Mouse (Mus musculus): ENCODE data around the gene Cep164. TPM values are rescaled to one million over a fixed set of nuclear protein-coding genes. Genes with fewer than 3 reads are reported as not detected.

Gene Cep164
- polyA plus RNA-seq, 1 experiment from 2014 or later: 19.8 TPM

DNA sequence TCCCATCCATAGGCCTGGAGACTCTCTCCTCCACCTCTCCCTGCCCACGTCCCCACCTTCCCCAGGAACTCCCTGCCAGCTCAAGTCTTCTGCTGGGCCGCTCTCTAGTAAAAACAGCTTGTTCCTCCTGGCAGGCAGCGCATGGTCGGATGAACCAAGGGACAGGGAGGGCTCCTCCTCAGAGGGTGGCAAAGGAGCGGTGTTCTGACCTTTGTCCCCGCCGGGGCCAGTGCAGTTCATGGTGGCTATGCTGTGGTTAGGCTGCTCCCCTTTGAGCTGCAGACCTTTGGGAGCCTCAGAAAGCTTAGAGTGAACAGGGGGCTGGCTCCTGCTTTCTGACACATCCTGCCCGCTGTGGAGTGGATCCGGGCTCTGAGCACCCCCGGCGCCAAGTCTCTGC lies 21.6 kb downstream of the Cep164 start:
- Histone ChIP-seq H3K4me2 (no peak overlapping the region), H3K4me1 (ENCODE audit: control insufficient read depth, insufficient read depth, low read length) (no peaks in the 10 kb centered on the region), H3K9me3 (replicated peaks; ENCODE audit: control insufficient read depth, low read length) (no peaks in the 10 kb centered on the region), H3K27me3 (ENCODE audit: control insufficient read depth, insufficient read depth, low read length) (no peaks in the 10 kb centered on the region), H3K27ac (ENCODE audit: low read depth, low read length) (no peak overlapping the region), H3K9ac (ENCODE audit: low read depth, low read length) (no peak overlapping the region), H3K4me3 (ENCODE audit: low read depth, low read length) (no peak overlapping the region), H3K36me3 (ENCODE audit: control insufficient read depth, insufficient read depth, low read length) (peaks cover 4% of the 10 kb centered on the region)
- no peak for ATAC-seq (replicated peaks; ENCODE audit: insufficient number of reproducible peaks, low FRiP score, low TSS enrichment)
- WGBS (ENCODE audit: insufficient replicate concordance): 93% methylated on average over 11 of the region's 11 CpGs

DNA sequence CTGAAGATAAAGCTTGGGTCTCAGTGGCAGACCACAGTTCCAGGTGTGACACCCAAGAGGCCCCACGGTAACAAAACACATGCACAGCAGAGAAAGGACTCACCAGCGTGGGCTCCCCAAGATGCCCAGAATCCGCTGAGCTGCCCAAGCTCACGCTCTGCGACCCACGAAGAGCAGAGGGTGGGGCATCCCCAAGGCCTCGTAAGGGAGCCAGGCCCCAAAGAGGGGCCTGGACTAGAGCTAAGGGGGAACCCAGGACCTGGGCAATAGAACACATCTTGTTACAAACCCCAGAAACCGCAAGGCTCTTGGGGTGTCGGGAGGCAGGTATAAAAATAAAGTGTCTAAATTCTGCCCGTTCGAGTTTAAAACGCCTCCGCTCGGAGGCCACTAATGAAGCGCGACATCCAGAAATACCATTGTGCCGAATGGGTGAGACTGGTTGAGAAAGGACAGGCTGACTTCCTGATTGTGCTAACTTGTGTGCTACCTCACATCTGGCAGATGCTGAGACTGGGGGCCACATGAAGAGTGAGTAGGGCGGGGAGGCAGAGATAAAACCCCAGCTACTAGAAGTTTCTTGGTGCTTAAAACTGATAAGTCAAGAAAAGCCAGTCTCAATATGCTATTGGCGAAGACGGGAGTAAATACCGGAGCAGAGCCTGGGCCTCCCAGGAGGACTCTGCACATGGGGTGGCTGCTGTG lies 25.3 kb downstream of the Cep164 start:
- Histone ChIP-seq H3K4me3 (ENCODE audit: low read depth, low read length) (no peak overlapping the region), H3K9me3 (replicated peaks; ENCODE audit: control insufficient read depth, low read length) (no peaks in the 10 kb centered on the region), H3K4me1 (ENCODE audit: control insufficient read depth, insufficient read depth, low read length) (peaks cover 2% of the 10 kb centered on the region; the same call in 1 of the 2 replicates), H3K27me3 (ENCODE audit: control insufficient read depth, insufficient read depth, low read length) (no peaks in the 10 kb centered on the region), H3K36me3 (ENCODE audit: control insufficient read depth, insufficient read depth, low read length) (peaks cover 6% of the 10 kb centered on the region; the same call in 1 of the 2 replicates), H3K4me2 (no peak overlapping the region; the same call in 1 of the 2 replicates), H3K9ac (ENCODE audit: low read depth, low read length) (no peak overlapping the region), H3K27ac (ENCODE audit: low read depth, low read length) (no peak overlapping the region)
- WGBS (ENCODE audit: insufficient replicate concordance): 83% methylated on average over 21 of the region's 21 CpGs
- 0 out of 2 replicates have a peak, but pooled peaks have one; percentile 29 for ATAC-seq (replicated peaks; ENCODE audit: insufficient number of reproducible peaks, low FRiP score, low TSS enrichment)

- H3K4me2 ChIP-seq: no peak overlapping the region
These were observed 29.1 kb downstream of the Cep164 start for GRCm38 (mm10) chr9:45799402-45799801.

DNA sequence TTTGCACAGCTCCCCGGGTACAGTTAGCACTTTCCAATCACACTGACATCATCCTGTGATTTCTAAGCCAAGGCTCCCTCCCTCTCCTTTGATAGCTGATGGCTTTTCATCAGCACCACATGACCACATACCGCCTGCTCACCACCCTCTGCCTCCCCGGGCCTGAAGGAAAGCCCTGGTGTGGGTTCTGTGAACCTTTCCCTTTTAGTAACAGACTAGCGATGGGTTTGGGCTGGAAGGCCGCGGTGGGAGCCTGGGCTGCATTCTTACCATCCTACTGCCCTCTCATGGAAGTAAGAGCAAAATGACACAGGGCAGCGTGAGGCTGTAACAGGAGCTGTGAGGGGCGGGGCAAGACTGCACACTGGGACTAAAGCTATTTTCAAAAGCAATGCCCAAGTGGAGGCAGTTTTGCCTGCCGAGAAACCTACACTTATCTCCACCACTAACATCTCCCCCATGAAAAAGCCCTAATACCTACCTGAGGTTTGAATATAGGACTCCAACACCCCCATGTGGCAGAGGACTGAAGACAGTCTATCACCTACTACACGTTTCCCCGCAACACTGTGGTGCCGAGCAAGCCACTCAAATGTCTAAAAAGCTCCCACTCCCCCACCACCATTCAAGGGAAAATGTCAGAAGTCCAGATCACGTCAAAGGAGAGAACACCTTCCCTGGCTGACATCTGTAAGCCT lies 29.9 kb downstream of the Cep164 start:
- 0 out of 2 replicates have a peak, but pooled peaks have one; percentile 45 for ATAC-seq (replicated peaks; ENCODE audit: insufficient number of reproducible peaks, low FRiP score, low TSS enrichment)

More at GRCm38 (mm10) chr9:45799402-45799801, 29.1 kb downstream of the Cep164 start:
- Histone ChIP-seq H3K4me1 (ENCODE audit: control insufficient read depth, insufficient read depth, low read length) (peaks cover 3% of the 10 kb centered on the region; the same call in 1 of the 2 replicates), H3K27ac (ENCODE audit: low read depth, low read length) (no peak overlapping the region), H3K27me3 (ENCODE audit: control insufficient read depth, insufficient read depth, low read length) (no peaks in the 10 kb centered on the region), H3K4me3 (ENCODE audit: low read depth, low read length) (no peak overlapping the region), H3K9me3 (replicated peaks; ENCODE audit: control insufficient read depth, low read length) (no peaks in the 10 kb centered on the region), H3K36me3 (ENCODE audit: control insufficient read depth, insufficient read depth, low read length) (0 out of 2 replicates have a peak, but pooled peaks cover 2% of the 10 kb centered on the region), H3K9ac (ENCODE audit: low read depth, low read length) (no peak overlapping the region)
- ATAC-seq (replicated peaks; ENCODE audit: insufficient number of reproducible peaks, low FRiP score, low TSS enrichment): no peak
- WGBS (ENCODE audit: insufficient replicate concordance): 67% methylated on average over 8 of the region's 8 CpGs

DNA sequence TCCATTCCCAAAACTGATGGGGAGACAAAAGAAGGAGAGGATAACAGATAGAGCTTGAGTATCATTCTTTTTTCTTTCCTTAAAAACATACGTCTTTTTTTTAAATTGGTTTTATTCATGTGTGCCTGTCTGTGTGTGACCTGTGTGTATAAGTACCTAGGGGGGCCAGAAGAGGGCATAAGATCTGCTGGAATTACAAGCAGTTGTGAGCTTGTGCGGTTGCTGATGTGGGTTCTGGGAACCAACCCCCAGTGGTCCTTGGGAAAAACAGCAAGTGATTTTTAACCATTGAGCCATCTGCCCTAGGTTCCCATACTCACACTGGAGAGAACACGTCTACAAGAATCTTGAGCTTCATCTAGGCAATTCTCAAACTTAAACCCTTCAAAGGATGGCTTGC lies 31.2 kb downstream of the Cep164 start:
- Histone ChIP-seq H3K36me3 (ENCODE audit: control insufficient read depth, insufficient read depth, low read length) (0 out of 2 replicates have a peak, but pooled peaks cover 2% of the 10 kb centered on the region), H3K9me3 (replicated peaks; ENCODE audit: control insufficient read depth, low read length) (no peaks in the 10 kb centered on the region), H3K4me2 (no peak overlapping the region), H3K4me1 (ENCODE audit: control insufficient read depth, insufficient read depth, low read length) (peaks cover 3% of the 10 kb centered on the region; the same call in 1 of the 2 replicates), H3K9ac (ENCODE audit: low read depth, low read length) (no peak overlapping the region), H3K4me3 (ENCODE audit: low read depth, low read length) (no peak overlapping the region), H3K27ac (ENCODE audit: low read depth, low read length) (no peak overlapping the region), H3K27me3 (ENCODE audit: control insufficient read depth, insufficient read depth, low read length) (no peaks in the 10 kb centered on the region)
- ATAC-seq (replicated peaks; ENCODE audit: insufficient number of reproducible peaks, low FRiP score, low TSS enrichment): no peak
- 80% methylated on average over 3 of the region's 3 CpGs for WGBS (ENCODE audit: insufficient replicate concordance)

More for the DNA sequence above, 29.9 kb downstream of the Cep164 start:
- 15% methylated on average over 13 of the region's 13 CpGs for whole genome bisulfite sequencing (ENCODE audit: insufficient replicate concordance)
- H3K4me2 ChIP-seq: peak overlapping the region; percentile 38
- H3K4me1 ChIP-seq (ENCODE audit: control insufficient read depth, insufficient read depth, low read length): peaks cover 3% of the 10 kb centered on the region; the same call in 1 of the 2 replicates
- H3K27me3 ChIP-seq (ENCODE audit: control insufficient read depth, insufficient read depth, low read length): no peaks in the 10 kb centered on the region
- H3K9me3 ChIP-seq (replicated peaks; ENCODE audit: control insufficient read depth, low read length): no peaks in the 10 kb centered on the region
- 0 out of 2 replicates have a peak, but pooled peaks cover 2% of the 10 kb centered on the region for H3K36me3 ChIP-seq (ENCODE audit: control insufficient read depth, insufficient read depth, low read length)
- no peak overlapping the region for H3K9ac ChIP-seq (ENCODE audit: low read depth, low read length)
- no peak overlapping the region for H3K27ac ChIP-seq (ENCODE audit: low read depth, low read length)
- no peak overlapping the region for H3K4me3 ChIP-seq (ENCODE audit: low read depth, low read length)

DNA sequence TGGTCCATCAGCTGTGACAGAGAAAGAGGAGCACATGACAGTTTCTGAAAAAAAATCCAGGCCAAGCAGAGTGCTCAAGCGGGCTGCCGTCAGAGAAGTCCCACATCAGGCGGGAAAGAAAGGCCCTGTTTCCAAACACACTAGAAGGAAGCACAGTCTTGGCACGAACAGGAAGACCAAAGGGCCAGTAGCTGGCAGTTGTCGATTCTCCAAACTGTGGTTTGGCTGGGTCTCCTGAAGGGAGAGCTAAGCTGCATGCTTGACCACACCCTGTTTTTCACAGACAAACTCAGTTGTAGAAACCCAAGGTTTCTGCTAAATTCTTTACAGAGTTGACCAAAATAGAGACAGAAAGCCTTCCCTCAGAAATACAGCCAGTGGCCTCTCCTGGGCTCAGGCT lies 32.8 kb downstream of the Cep164 start:
- WGBS (ENCODE audit: insufficient replicate concordance): 80% methylated on average over 5 of the region's 5 CpGs

DNA sequence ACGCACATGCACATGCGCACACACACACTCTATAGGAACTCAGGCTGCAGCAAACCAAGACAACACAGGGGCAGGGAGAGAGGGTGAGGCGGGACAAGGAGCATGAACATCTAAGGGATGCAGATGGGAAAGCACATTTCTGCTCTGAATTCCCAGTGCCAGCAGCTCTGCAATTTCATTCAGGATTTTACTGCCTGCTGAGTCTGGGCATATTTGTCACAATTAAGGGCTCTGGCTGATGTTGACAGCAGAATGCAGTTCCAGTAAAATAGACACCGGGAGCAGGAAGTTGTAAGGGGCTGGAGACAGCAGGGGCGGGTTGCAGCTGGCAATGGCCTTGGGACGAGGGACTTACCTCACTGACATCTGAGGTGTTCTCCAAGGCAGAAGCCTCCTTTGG lies 34.8 kb downstream of the Cep164 start:
- Histone ChIP-seq H3K4me1 (ENCODE audit: control insufficient read depth, insufficient read depth, low read length) (peaks cover 3% of the 10 kb centered on the region; the same call in 1 of the 2 replicates), H3K27ac (ENCODE audit: low read depth, low read length) (no peak overlapping the region), H3K9me3 (replicated peaks; ENCODE audit: control insufficient read depth, low read length) (no peaks in the 10 kb centered on the region), H3K36me3 (ENCODE audit: control insufficient read depth, insufficient read depth, low read length) (0 out of 2 replicates have a peak, but pooled peaks cover 3% of the 10 kb centered on the region), H3K27me3 (ENCODE audit: control insufficient read depth, insufficient read depth, low read length) (no peaks in the 10 kb centered on the region), H3K9ac (ENCODE audit: low read depth, low read length) (no peak overlapping the region), H3K4me2 (no peak overlapping the region), H3K4me3 (ENCODE audit: low read depth, low read length) (no peak overlapping the region)
- WGBS (ENCODE audit: insufficient replicate concordance): 86% methylated on average over 6 of the region's 6 CpGs
- no peak for ATAC-seq (replicated peaks; ENCODE audit: insufficient number of reproducible peaks, low FRiP score, low TSS enrichment)

More for the DNA sequence above, 32.8 kb downstream of the Cep164 start:
- H3K4me1 ChIP-seq (ENCODE audit: control insufficient read depth, insufficient read depth, low read length): peaks cover 3% of the 10 kb centered on the region; the same call in 1 of the 2 replicates
- no peak overlapping the region for H3K9ac ChIP-seq (ENCODE audit: low read depth, low read length)
- no peak overlapping the region for H3K27ac ChIP-seq (ENCODE audit: low read depth, low read length)
- ATAC-seq (replicated peaks; ENCODE audit: insufficient number of reproducible peaks, low FRiP score, low TSS enrichment): no peak
- H3K36me3 ChIP-seq (ENCODE audit: control insufficient read depth, insufficient read depth, low read length): 0 out of 2 replicates have a peak, but pooled peaks cover 3% of the 10 kb centered on the region
- no peak overlapping the region for H3K4me3 ChIP-seq (ENCODE audit: low read depth, low read length)
- no peaks in the 10 kb centered on the region for H3K9me3 ChIP-seq (replicated peaks; ENCODE audit: control insufficient read depth, low read length)
- no peaks in the 10 kb centered on the region for H3K27me3 ChIP-seq (ENCODE audit: control insufficient read depth, insufficient read depth, low read length)
- no peak overlapping the region for H3K4me2 ChIP-seq

GRCm38 (mm10) chr9:45792235-45792634 lies 36.3 kb downstream of the Cep164 start:
- no peak for ATAC-seq (replicated peaks; ENCODE audit: insufficient number of reproducible peaks, low FRiP score, low TSS enrichment)
- WGBS (ENCODE audit: insufficient replicate concordance): 93% methylated on average over 1 of the region's 1 CpGs
- no peak overlapping the region for H3K27ac ChIP-seq (ENCODE audit: low read depth, low read length)

More at GRCm38 (mm10) chr9:45792235-45792634, 36.3 kb downstream of the Cep164 start:
- Histone ChIP-seq H3K4me1 (ENCODE audit: control insufficient read depth, insufficient read depth, low read length) (0 out of 2 replicates have a peak, but pooled peaks cover 6% of the 10 kb centered on the region), H3K27me3 (ENCODE audit: control insufficient read depth, insufficient read depth, low read length) (no peaks in the 10 kb centered on the region), H3K9ac (ENCODE audit: low read depth, low read length) (no peak overlapping the region), H3K4me3 (ENCODE audit: low read depth, low read length) (no peak overlapping the region), H3K36me3 (ENCODE audit: control insufficient read depth, insufficient read depth, low read length) (0 out of 2 replicates have a peak, but pooled peaks cover 3% of the 10 kb centered on the region), H3K4me2 (no peak overlapping the region), H3K9me3 (replicated peaks; ENCODE audit: control insufficient read depth, low read length) (no peaks in the 10 kb centered on the region)

Data from heart, embryonic 11.5 days (tissue).